Mouse (Mus musculus) cortical plate, adult 2 months (tissue): ENCODE results near the gene Cpsf7.

Experiments used
- CTCF ChIP-seq: fragments of 200-500 bp; IDR thresholded peaks from 2 replicates; pipeline ENCODE4 v1.5.1; 2011; ENCODE audit warnings: mild to moderate bottlenecking, control low read depth, low read length; ENCODE audit not compliant: insufficient read depth; ENCODE audit errors: extremely low read depth
- POLR2A ChIP-seq: fragments of 200-500 bp; IDR thresholded peaks from 2 replicates; pipeline ENCODE4 v1.6.1; 2011; ENCODE audit warnings: mild to moderate bottlenecking, low read length, control low read depth; ENCODE audit not compliant: insufficient read depth; ENCODE audit errors: extremely low read depth

DNA sequence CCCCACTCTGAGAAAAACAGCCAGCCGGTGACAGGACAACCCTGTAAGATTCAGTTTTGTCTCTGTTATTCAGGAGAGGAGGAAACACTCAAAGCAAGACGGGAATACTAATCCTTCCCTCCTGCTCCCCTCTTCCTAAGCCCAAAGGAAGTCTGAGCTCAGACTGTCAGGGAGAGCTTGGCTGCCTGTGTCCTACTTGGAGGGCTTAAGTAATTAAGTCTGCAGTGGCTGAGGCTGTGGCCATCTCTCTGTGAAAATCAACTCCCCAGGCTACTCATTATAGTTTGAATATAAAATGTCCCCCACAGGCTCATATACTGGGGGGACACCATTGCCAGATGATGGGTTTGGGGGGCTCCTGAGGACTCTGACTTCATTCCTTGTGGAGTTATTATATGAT lies 28.1 kb upstream of the Cpsf7 start:
- TF ChIP-seq CTCF (no peak), POLR2A (no peak)
